In the genomic region with DNA sequence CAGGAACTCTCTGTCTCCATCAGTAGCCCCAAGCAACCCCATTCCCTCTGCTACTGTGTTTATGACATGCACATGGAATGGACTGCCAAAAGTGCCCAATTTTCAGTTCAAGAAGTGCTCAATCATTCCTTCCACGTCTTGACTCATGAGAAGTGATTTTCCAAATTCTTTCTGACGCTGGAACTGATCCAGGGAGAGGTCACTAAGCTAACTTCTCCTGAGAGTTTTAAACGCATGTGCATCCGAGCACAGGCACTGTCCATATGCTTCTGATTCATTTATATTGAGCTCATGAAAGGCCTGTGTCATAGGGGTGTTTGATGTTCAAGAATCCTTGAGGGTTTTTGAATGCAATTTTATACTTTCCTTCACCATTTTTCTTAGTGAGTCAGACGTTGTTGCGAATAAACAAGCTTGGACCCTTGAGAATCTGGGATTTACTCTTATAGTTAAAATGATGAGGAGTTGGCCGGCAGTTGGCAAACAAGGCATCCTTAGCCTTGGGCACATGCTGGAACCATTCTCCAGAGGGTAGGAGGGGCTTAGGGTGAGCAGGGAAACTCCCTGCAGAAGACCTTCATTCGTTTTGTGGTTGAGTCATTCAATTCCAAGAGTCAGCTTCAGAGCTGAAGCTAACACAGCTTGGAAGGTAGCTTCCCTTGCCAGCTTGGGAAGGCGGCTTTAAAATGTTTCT, we compare ENCODE assay signal across 23 mouse cellular contexts.
DNase-seq lines count a peak whose midpoint lies in the region; ATAC-seq and TF ChIP-seq lines count a peak whose summit lies in the region.
"Had no signal": no experiment of that assay in that cellular context is flagged by ENCODE, and none has a peak within 500 bp of the region (broad histone marks: within the 10 kb centered on the region; RNA-seq: fewer than 3 reads in every experiment).

No protein-coding gene starts in this region.

- no peaks in the 10 kb centered on the region for H3K4me1 ChIP-seq in midbrain, embryonic 11.5 days (ENCODE audit: control insufficient read depth, insufficient read depth, low read length)
- H3K4me1 ChIP-seq in midbrain, embryonic 16.5 days (ENCODE audit: control insufficient read depth, insufficient read depth, low read length), result no peaks in the 10 kb centered on the region
- peaks cover 31% of the 10 kb centered on the region for H3K4me1 ChIP-seq in embryonic facial prominence, embryonic 14.5 days (ENCODE audit: control insufficient read depth, insufficient read depth, low read length)
- H3K4me1 ChIP-seq in limb, embryonic 15.5 days, result peaks cover 16% of the 10 kb centered on the region; the same call in 1 of the 2 replicates
- H3K4me1 ChIP-seq in kidney, adult 2 months (ENCODE audit: control insufficient read depth, insufficient read depth, low read length), result no peaks in the 10 kb centered on the region
- H3K4me1 ChIP-seq: heart, embryonic 15.5 days; liver, embryonic 13.5 days; neural tube, embryonic 13.5 days had no signal

- WGBS in midbrain, embryonic 11.5 days, result 68% methylated on average over 9 of the region's 9 CpGs
- WGBS in midbrain, embryonic 16.5 days, result 59% methylated on average over 9 of the region's 9 CpGs
- WGBS in embryonic facial prominence, embryonic 14.5 days, result 30% methylated on average over 9 of the region's 9 CpGs
- 27% methylated on average over 9 of the region's 9 CpGs for WGBS in limb, embryonic 15.5 days
- WGBS in kidney, adult 2 months, result 74% methylated on average over 9 of the region's 9 CpGs

- no peaks in the 10 kb centered on the region for H3K27me3 ChIP-seq in midbrain, embryonic 11.5 days (ENCODE audit: control insufficient read depth, insufficient read depth, low read length)
- H3K27me3 ChIP-seq in midbrain, embryonic 16.5 days (ENCODE audit: control insufficient read depth, insufficient read depth, low read depth, low read length), result no peaks in the 10 kb centered on the region
- H3K27me3 ChIP-seq in embryonic facial prominence, embryonic 14.5 days (replicated peaks; ENCODE audit: control insufficient read depth, insufficient read depth, low read length), result no peaks in the 10 kb centered on the region; the same call in 1 of the 2 replicates
- H3K27me3 ChIP-seq in limb, embryonic 15.5 days, result no peaks in the 10 kb centered on the region
- no peaks in the 10 kb centered on the region for H3K27me3 ChIP-seq in kidney, adult 2 months (replicated peaks; ENCODE audit: control insufficient read depth, insufficient read depth, low read length)
- H3K27me3 ChIP-seq: forebrain, embryonic 15.5 days; heart, embryonic 15.5 days; liver, embryonic 13.5 days had no signal

- no peak overlapping the region for H3K9ac ChIP-seq in midbrain, embryonic 11.5 days (ENCODE audit: low read length)
- no peak overlapping the region for H3K9ac ChIP-seq in midbrain, embryonic 16.5 days (ENCODE audit: low read depth, low read length)
- no peak overlapping the region for H3K9ac ChIP-seq in embryonic facial prominence, embryonic 14.5 days (ENCODE audit: low read depth, low read length)
- H3K9ac ChIP-seq in limb, embryonic 15.5 days, result no peak overlapping the region
- H3K9ac ChIP-seq: forebrain, embryonic 15.5 days; heart, embryonic 15.5 days; liver, embryonic 13.5 days; neural tube, embryonic 13.5 days had no signal

- peak; percentile 12 for DNase-seq in embryo, embryonic 10 days (ENCODE audit: low spot score)
- DNase-seq in embryo, embryonic 10.5 days (ENCODE audit: low spot score), result no peak
- peak; percentile 79 for DNase-seq in midbrain, embryonic 11.5 days (ENCODE audit: low spot score, missing footprints)
- peak; percentile 79 for DNase-seq in embryonic facial prominence, embryonic 14.5 days (ENCODE audit: low spot score)
- DNase-seq in ovary, postnatal 10 days (ENCODE audit: low spot score), result no peak
- DNase-seq in kidney, adult 2 months, result no peak
- DNase-seq: adrenal gland, adult 2 months; cerebellum, adult 8-10 months; cerebellum, postnatal 25 days; kidney, adult 18-20 months; kidney, postnatal 36 days; layer of hippocampus, postnatal 36 days; liver, embryonic 13.5 days; lung, adult 18-20 months; lung, postnatal 10 days had no signal

- H3K36me3 ChIP-seq in midbrain, embryonic 11.5 days (ENCODE audit: control insufficient read depth, insufficient read depth, low read length), result no peaks in the 10 kb centered on the region
- no peaks in the 10 kb centered on the region for H3K36me3 ChIP-seq in midbrain, embryonic 16.5 days (ENCODE audit: control insufficient read depth, insufficient read depth, low read length)
- no peaks in the 10 kb centered on the region for H3K36me3 ChIP-seq in embryonic facial prominence, embryonic 14.5 days (ENCODE audit: control insufficient read depth, insufficient read depth, low read length)
- no peaks in the 10 kb centered on the region for H3K36me3 ChIP-seq in limb, embryonic 15.5 days
- no peaks in the 10 kb centered on the region for H3K36me3 ChIP-seq in kidney, adult 2 months (ENCODE audit: control insufficient read depth, insufficient read depth, low read length)
- H3K36me3 ChIP-seq: forebrain, embryonic 10.5 days; forebrain, embryonic 15.5 days; heart, embryonic 15.5 days; liver, embryonic 13.5 days; neural tube, embryonic 13.5 days had no signal

- no peak overlapping the region for H3K4me2 ChIP-seq in midbrain, embryonic 11.5 days
- no peak overlapping the region for H3K4me2 ChIP-seq in midbrain, embryonic 16.5 days (ENCODE audit: low read length)
- no peak overlapping the region for H3K4me2 ChIP-seq in embryonic facial prominence, embryonic 14.5 days (ENCODE audit: low read depth, low read length)
- H3K4me2 ChIP-seq in limb, embryonic 15.5 days, result no peak overlapping the region
- H3K4me2 ChIP-seq: forebrain, embryonic 15.5 days; heart, embryonic 15.5 days; liver, embryonic 13.5 days; neural tube, embryonic 13.5 days had no signal

- H3K27ac ChIP-seq in midbrain, embryonic 11.5 days (ENCODE audit: low read depth, low read length), result no peak overlapping the region
- H3K27ac ChIP-seq in midbrain, embryonic 16.5 days (ENCODE audit: low read length), result no peak overlapping the region
- no peak overlapping the region for H3K27ac ChIP-seq in embryonic facial prominence, embryonic 14.5 days (replicated peaks; ENCODE audit: low read depth, low read length)
- H3K27ac ChIP-seq in limb, embryonic 15.5 days, result 0 out of 2 replicates have a peak overlapping the region, but pooled peaks have one; percentile 11
- H3K27ac ChIP-seq in kidney, adult 2 months (ENCODE audit: insufficient read depth, low read depth, low read length), result no peak overlapping the region
- H3K27ac ChIP-seq: forebrain, embryonic 10.5 days; forebrain, embryonic 15.5 days; heart, embryonic 15.5 days; layer of hippocampus, adult 2 months; liver, embryonic 13.5 days; neural tube, embryonic 13.5 days had no signal

- ATAC-seq in midbrain, embryonic 11.5 days (ENCODE audit: low FRiP score), result no peak
- ATAC-seq in midbrain, embryonic 16.5 days, result no peak
- peak; percentile 33; the same call in 1 of the 2 replicates for ATAC-seq in embryonic facial prominence, embryonic 14.5 days (ENCODE audit: low read depth)
- ATAC-seq in limb, embryonic 15.5 days (ENCODE audit: insufficient number of reproducible peaks, low FRiP score, low TSS enrichment, low read depth), result no peak
- ATAC-seq: forebrain, embryonic 15.5 days; hindbrain, embryonic 16.5 days had no signal

- no peak for TF ChIP-seq POLR2A in kidney, adult 2 months (IDR thresholded peaks at IDR 0.05; ENCODE audit: low read depth, low read length)

- no peak for TF ChIP-seq CTCF in kidney, adult 2 months (conservative IDR thresholded peaks at IDR 0.05; ENCODE audit: insufficient read depth, insufficient read length, low read depth, low read length)

- no peaks in the 10 kb centered on the region for H3K9me3 ChIP-seq in midbrain, embryonic 11.5 days (ENCODE audit: control insufficient read depth, low read length)
- H3K9me3 ChIP-seq in midbrain, embryonic 16.5 days (replicated peaks; ENCODE audit: control insufficient read depth, low read length, poor library complexity, severe bottlenecking), result no peaks in the 10 kb centered on the region
- H3K9me3 ChIP-seq in embryonic facial prominence, embryonic 14.5 days (ENCODE audit: control insufficient read depth, low read length), result no peaks in the 10 kb centered on the region
- no peaks in the 10 kb centered on the region for H3K9me3 ChIP-seq in limb, embryonic 15.5 days
- H3K9me3 ChIP-seq: forebrain, embryonic 10.5 days; forebrain, embryonic 15.5 days; heart, embryonic 15.5 days; liver, embryonic 13.5 days; neural tube, embryonic 13.5 days had no signal

- no peak overlapping the region for H3K4me3 ChIP-seq in midbrain, embryonic 11.5 days (ENCODE audit: low read depth, low read length)
- no peak overlapping the region for H3K4me3 ChIP-seq in midbrain, embryonic 16.5 days (ENCODE audit: low read depth, low read length)
- no peak overlapping the region for H3K4me3 ChIP-seq in embryonic facial prominence, embryonic 14.5 days (ENCODE audit: low read depth, low read length)
- H3K4me3 ChIP-seq in limb, embryonic 15.5 days, result no peak overlapping the region
- H3K4me3 ChIP-seq in kidney, adult 2 months (ENCODE audit: insufficient read depth, low read depth, low read length), result no peak overlapping the region
- H3K4me3 ChIP-seq: forebrain, embryonic 10.5 days; forebrain, embryonic 15.5 days; heart, embryonic 15.5 days; layer of hippocampus, adult 2 months; liver, embryonic 13.5 days; neural tube, embryonic 13.5 days had no signal

Comparison
In these comparisons a context has a peak if more than half of its experiments do, and no peak if none do; other contexts are left out.
1. DNase-seq: peak in embryo, embryonic 10 days (single experiment), midbrain, embryonic 11.5 days (single experiment) and embryonic facial prominence, embryonic 14.5 days (single experiment); none in embryo, embryonic 10.5 days (single experiment), ovary, postnatal 10 days (single experiment) and kidney, adult 2 months (single experiment).